Mouse (Mus musculus): ENCODE results near the gene Gm20503. TPM values are rescaled to one million over a fixed set of nuclear protein-coding genes. Genes with fewer than 3 reads are reported as not detected.

Gm20503 gene
- 18.5 and 21.6 TPM in 2 replicates for polyA plus RNA-seq (2015; fragmentation: Nextera tagmentation; extraction: Ambion mirVana)

- peak within 1 kb of the TSS; percentile 93 for H3K4me2 ChIP-seq (replicated peaks; ENCODE audit: low read depth)
- under 1% methylated on average over 83 of the region's 89 CpGs for WGBS
- H3K4me3 ChIP-seq (ENCODE audit: low read depth, low read length) = peak within 1 kb of the TSS; percentile 97
- DNase-seq (ENCODE audit: low spot score) (peak; percentile 93), ATAC-seq (ENCODE audit: low FRiP score, low TSS enrichment) (peak; percentile 97)
- H3K27me3 ChIP-seq (ENCODE audit: control insufficient read depth, insufficient read depth, low read length) = no peaks in the 10 kb centered on the region
- peak within 1 kb of the TSS; percentile 89 for H3K9ac ChIP-seq (ENCODE audit: low read length)
- H3K36me3 ChIP-seq (ENCODE audit: control insufficient read depth, insufficient read depth, low read length) = no peaks in the 10 kb centered on the region
- H3K4me1 ChIP-seq (replicated peaks; ENCODE audit: control insufficient read depth, insufficient read depth) = peaks cover 2% of the 10 kb centered on the region; the same call in 1 of the 2 replicates
- H3K27ac ChIP-seq (replicated peaks) = peak within 1 kb of the TSS; percentile 89
- TF ChIP-seq CTCF (IDR thresholded peaks at IDR 0.05; ENCODE audit: low read depth) = no peak
- H3K9me3 ChIP-seq (ENCODE audit: control insufficient read depth, low read length) = no peaks in the 10 kb centered on the region
These were observed at the start of gene Gm20503 for GRCm38 (mm10) chr4:59002948-59003805. TSS of gene Gm20503 (plus strand) at chr4:59003210.

- H3K4me1 ChIP-seq (replicated peaks; ENCODE audit: control insufficient read depth, insufficient read depth) = no peaks in the 10 kb centered on the region
- H3K4me3 ChIP-seq (ENCODE audit: low read depth, low read length) = no peak overlapping the region
- H3K9ac ChIP-seq (ENCODE audit: low read length) = no peak overlapping the region
- TF ChIP-seq EP300 (optimal IDR thresholded peaks at IDR 0.05) = no peak
- no peak for TF ChIP-seq CTCF (IDR thresholded peaks at IDR 0.05; ENCODE audit: low read depth)
- no peaks in the 10 kb centered on the region for H3K9me3 ChIP-seq (ENCODE audit: control insufficient read depth, low read length)
- DNase-seq (ENCODE audit: low spot score) (no peak), ATAC-seq (ENCODE audit: low FRiP score, low TSS enrichment) (no peak)
- no peak overlapping the region for H3K4me2 ChIP-seq (replicated peaks; ENCODE audit: low read depth)
- no peaks in the 10 kb centered on the region for H3K36me3 ChIP-seq (ENCODE audit: control insufficient read depth, insufficient read depth, low read length)
- 91% methylated on average over 15 of the region's 15 CpGs for WGBS
- no peak overlapping the region for H3K27ac ChIP-seq (replicated peaks)
- no peaks in the 10 kb centered on the region for H3K27me3 ChIP-seq (ENCODE audit: control insufficient read depth, insufficient read depth, low read length)
These were observed 41.3 kb upstream of the Gm20503 start for GRCm38 (mm10) chr4:58961719-58962118.

GRCm38 (mm10) chr4:58963271-58963670 lies 39.7 kb upstream of the Gm20503 start:
- Histone ChIP-seq H3K27me3 (ENCODE audit: control insufficient read depth, insufficient read depth, low read length) (no peaks in the 10 kb centered on the region), H3K9me3 (ENCODE audit: control insufficient read depth, low read length) (no peaks in the 10 kb centered on the region), H3K9ac (ENCODE audit: low read length) (no peak overlapping the region), H3K4me1 (replicated peaks; ENCODE audit: control insufficient read depth, insufficient read depth) (no peaks in the 10 kb centered on the region), H3K4me3 (ENCODE audit: low read depth, low read length) (no peak overlapping the region), H3K4me2 (replicated peaks; ENCODE audit: low read depth) (no peak overlapping the region), H3K27ac (replicated peaks) (no peak overlapping the region), H3K36me3 (ENCODE audit: control insufficient read depth, insufficient read depth, low read length) (no peaks in the 10 kb centered on the region)
- no peak for DNase-seq (ENCODE audit: low spot score)
- TF ChIP-seq EP300 (optimal IDR thresholded peaks at IDR 0.05) = no peak
- no peak for TF ChIP-seq CTCF (IDR thresholded peaks at IDR 0.05; ENCODE audit: low read depth)
- ATAC-seq (ENCODE audit: low FRiP score, low TSS enrichment) = no peak
- WGBS = 92% methylated on average over 4 of the region's 4 CpGs

- Histone ChIP-seq H3K4me2 (replicated peaks; ENCODE audit: low read depth) (no peak overlapping the region), H3K27ac (replicated peaks) (no peak overlapping the region), H3K9me3 (ENCODE audit: control insufficient read depth, low read length) (no peaks in the 10 kb centered on the region), H3K9ac (ENCODE audit: low read length) (no peak overlapping the region), H3K4me1 (replicated peaks; ENCODE audit: control insufficient read depth, insufficient read depth) (no peaks in the 10 kb centered on the region), H3K27me3 (ENCODE audit: control insufficient read depth, insufficient read depth, low read length) (no peaks in the 10 kb centered on the region), H3K4me3 (ENCODE audit: low read depth, low read length) (no peak overlapping the region), H3K36me3 (ENCODE audit: control insufficient read depth, insufficient read depth, low read length) (no peaks in the 10 kb centered on the region)
- ATAC-seq (ENCODE audit: low FRiP score, low TSS enrichment) (peak; percentile 45), DNase-seq (ENCODE audit: low spot score) (no peak)
- no peak for TF ChIP-seq EP300 (optimal IDR thresholded peaks at IDR 0.05)
- no peak for TF ChIP-seq CTCF (IDR thresholded peaks at IDR 0.05; ENCODE audit: low read depth)
- WGBS = 78% methylated on average over 1 of the region's 1 CpGs
These were observed 37.9 kb upstream of the Gm20503 start for GRCm38 (mm10) chr4:58965136-58965535.

- no peak for TF ChIP-seq CTCF (IDR thresholded peaks at IDR 0.05; ENCODE audit: low read depth)
- no peak for TF ChIP-seq EP300 (optimal IDR thresholded peaks at IDR 0.05)
- no peak overlapping the region for H3K9ac ChIP-seq (ENCODE audit: low read length)
- H3K27me3 ChIP-seq (ENCODE audit: control insufficient read depth, insufficient read depth, low read length) = no peaks in the 10 kb centered on the region
- DNase-seq (ENCODE audit: low spot score) (no peak), ATAC-seq (ENCODE audit: low FRiP score, low TSS enrichment) (no peak)
- H3K36me3 ChIP-seq (ENCODE audit: control insufficient read depth, insufficient read depth, low read length) = peaks cover 4% of the 10 kb centered on the region; the same call in 1 of the 2 replicates
- no peak overlapping the region for H3K4me3 ChIP-seq (ENCODE audit: low read depth, low read length)
- 86% methylated on average over 4 of the region's 4 CpGs for WGBS
- no peaks in the 10 kb centered on the region for H3K9me3 ChIP-seq (ENCODE audit: control insufficient read depth, low read length)
- H3K27ac ChIP-seq (replicated peaks) = no peak overlapping the region
- no peak overlapping the region for H3K4me2 ChIP-seq (replicated peaks; ENCODE audit: low read depth)
- no peaks in the 10 kb centered on the region for H3K4me1 ChIP-seq (replicated peaks; ENCODE audit: control insufficient read depth, insufficient read depth)
These were observed 32.3 kb upstream of the Gm20503 start for GRCm38 (mm10) chr4:58970678-58971077.

- Histone ChIP-seq H3K9ac (ENCODE audit: low read length) (no peak overlapping the region), H3K9me3 (ENCODE audit: control insufficient read depth, low read length) (no peaks in the 10 kb centered on the region), H3K4me3 (ENCODE audit: low read depth, low read length) (no peak overlapping the region), H3K36me3 (ENCODE audit: control insufficient read depth, insufficient read depth, low read length) (peaks cover 5% of the 10 kb centered on the region), H3K27ac (replicated peaks) (no peak overlapping the region), H3K4me1 (replicated peaks; ENCODE audit: control insufficient read depth, insufficient read depth) (no peaks in the 10 kb centered on the region), H3K27me3 (ENCODE audit: control insufficient read depth, insufficient read depth, low read length) (no peaks in the 10 kb centered on the region), H3K4me2 (replicated peaks; ENCODE audit: low read depth) (no peak overlapping the region)
- 78% methylated on average over 5 of the region's 5 CpGs for WGBS
- peak; percentile 11 for DNase-seq (ENCODE audit: low spot score)
- TF ChIP-seq CTCF (IDR thresholded peaks at IDR 0.05; ENCODE audit: low read depth) = no peak
- TF ChIP-seq EP300 (optimal IDR thresholded peaks at IDR 0.05) = no peak
- no peak for ATAC-seq (ENCODE audit: low FRiP score, low TSS enrichment)
These were observed 27.3 kb upstream of the Gm20503 start for GRCm38 (mm10) chr4:58975711-58976110.

Measured in stomach, postnatal 0 days (tissue).